Mouse (Mus musculus) forebrain, embryonic 16.5 days (tissue): ENCODE data around the gene D430019H16Rik. TPM values are rescaled to one million over a fixed set of nuclear protein-coding genes. Genes with fewer than 3 reads are reported as not detected.

Source experiments
- ATAC-seq: fragments of 200-750 bp; cut with Nextera tagmentation; 2 replicates; pipeline ENCODE4 v1.8.0; 2017; ENCODE audit warnings: mild to moderate bottlenecking, moderate library complexity
- H3K27ac ChIP-seq: fragments of 300-500 bp; sonication (generic); 2 replicates; pipeline ENCODE4 v1.5.1; 2014; ENCODE audit warnings: low read length, control low read depth
- H3K27me3 ChIP-seq: fragments of 300-500 bp; sonication (generic); replicated peaks from 2 replicates; pipeline ENCODE4 v1.6.1; 2014; ENCODE audit warnings: low read length; ENCODE audit not compliant: control insufficient read depth, insufficient read depth
- H3K36me3 ChIP-seq: fragments of 300-500 bp; sonication (generic); 2 replicates; pipeline ENCODE4 v1.6.1; 2014; ENCODE audit not compliant: control insufficient read depth, insufficient read depth
- H3K4me1 ChIP-seq: fragments of 300-500 bp; sonication (generic); replicated peaks from 2 replicates; pipeline ENCODE4 v1.6.1; 2014; ENCODE audit warnings: low read length; ENCODE audit not compliant: control insufficient read depth, insufficient read depth
- H3K4me2 ChIP-seq: fragments of 300-500 bp; sonication (generic); 2 replicates; pipeline ENCODE4 v1.6.1; 2014; ENCODE audit warnings: mild to moderate bottlenecking, low read length, control low read depth
- H3K4me3 ChIP-seq: fragments of 300-500 bp; sonication (generic); replicated peaks from 2 replicates; pipeline ENCODE4 v1.5.1; 2014; ENCODE audit warnings: mild to moderate bottlenecking, low read length, control low read depth
- H3K9ac ChIP-seq: fragments of 300-500 bp; sonication (generic); replicated peaks from 2 replicates; pipeline ENCODE4 v1.6.1; 2014; ENCODE audit warnings: low read depth, low read length, control low read depth
- H3K9me3 ChIP-seq: fragments of 300-500 bp; sonication (generic); 2 replicates; pipeline ENCODE4 v1.6.1; 2016; ENCODE audit warnings: low read length; ENCODE audit not compliant: control insufficient read depth
- WGBS: fragments of 180-500 bp; shearing (Covaris S2); extraction: QIAGEN DNeasy Blood & Tissue Kit; methylation state at CpG from one replicate; pipeline ENCODE4 v1.1.7; 2014; 5-methylcytosine and 5-hydroxymethylcytosine counted together
- polyA plus RNA-seq: library from polyadenylated mRNA; unstranded; fragments of >200 nt; fragmentation: Nextera tagmentation; extraction: Ambion mirVana; gene quantifications from 2 replicates; pipeline ENCODE4 v1.2.1, GENCODE M21; 2015

D430019H16Rik gene
- polyA plus RNA-seq, 1 experiment from 2014 or later = 17.8 TPM

- 0 out of 2 replicates have a peak, but pooled peaks cover 3% of the 10 kb centered on the region for H3K9me3 ChIP-seq
- H3K27ac ChIP-seq = no peak overlapping the region
- no peak for ATAC-seq
- H3K4me2 ChIP-seq = no peak overlapping the region
- 47% methylated on average over 2 of the region's 2 CpGs for WGBS
- H3K27me3 ChIP-seq = no peaks in the 10 kb centered on the region
- no peak overlapping the region for H3K4me3 ChIP-seq
- no peaks in the 10 kb centered on the region for H3K36me3 ChIP-seq
- no peaks in the 10 kb centered on the region for H3K4me1 ChIP-seq
- H3K9ac ChIP-seq = no peak overlapping the region
Measured at GRCm38 (mm10) chr12:105523737-105524136, 70.1 kb downstream of the D430019H16Rik start.

- no peak overlapping the region for H3K4me2 ChIP-seq
- H3K27ac ChIP-seq = no peak overlapping the region
Measured at GRCm38 (mm10) chr12:105526186-105526585, 72.5 kb downstream of the D430019H16Rik start.

DNA sequence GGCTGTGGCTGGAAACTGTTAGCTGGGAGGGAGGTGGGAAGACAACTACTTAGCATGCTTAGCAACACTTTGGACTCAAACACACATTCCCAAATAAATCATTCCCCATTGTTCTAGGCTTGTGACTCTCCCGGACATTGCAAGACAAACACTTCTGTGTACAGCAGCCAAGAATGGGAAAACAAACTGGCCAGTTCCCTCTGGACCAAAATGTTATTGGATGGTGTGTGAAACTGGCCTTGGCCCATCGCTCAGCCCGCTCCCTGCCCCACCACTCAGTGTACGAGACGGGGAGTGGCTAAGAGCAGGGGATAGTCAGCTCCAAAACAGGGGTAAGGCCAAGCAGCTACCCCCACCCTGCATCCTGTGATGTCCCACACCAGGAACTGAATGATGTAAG, 73.2 kb downstream of the D430019H16Rik start:
- no peak overlapping the region for H3K27ac ChIP-seq
- no peaks in the 10 kb centered on the region for H3K36me3 ChIP-seq
- no peaks in the 10 kb centered on the region for H3K4me1 ChIP-seq
- WGBS = 69% methylated on average over 5 of the region's 5 CpGs
- no peak overlapping the region for H3K4me3 ChIP-seq
- 0 out of 2 replicates have a peak, but pooled peaks cover 3% of the 10 kb centered on the region for H3K9me3 ChIP-seq
- H3K27me3 ChIP-seq = no peaks in the 10 kb centered on the region
- peak; percentile 59; the same call in 1 of the 2 replicates for ATAC-seq
- H3K9ac ChIP-seq = no peak overlapping the region
- H3K4me2 ChIP-seq = no peak overlapping the region

More at GRCm38 (mm10) chr12:105526186-105526585, 72.5 kb downstream of the D430019H16Rik start:
- Histone ChIP-seq H3K27me3 (no peaks in the 10 kb centered on the region), H3K4me3 (no peak overlapping the region), H3K9ac (no peak overlapping the region), H3K4me1 (no peaks in the 10 kb centered on the region), H3K36me3 (no peaks in the 10 kb centered on the region), H3K9me3 (0 out of 2 replicates have a peak, but pooled peaks cover 3% of the 10 kb centered on the region)
- 92% methylated on average over 3 of the region's 3 CpGs for WGBS
- ATAC-seq = no peak

DNA sequence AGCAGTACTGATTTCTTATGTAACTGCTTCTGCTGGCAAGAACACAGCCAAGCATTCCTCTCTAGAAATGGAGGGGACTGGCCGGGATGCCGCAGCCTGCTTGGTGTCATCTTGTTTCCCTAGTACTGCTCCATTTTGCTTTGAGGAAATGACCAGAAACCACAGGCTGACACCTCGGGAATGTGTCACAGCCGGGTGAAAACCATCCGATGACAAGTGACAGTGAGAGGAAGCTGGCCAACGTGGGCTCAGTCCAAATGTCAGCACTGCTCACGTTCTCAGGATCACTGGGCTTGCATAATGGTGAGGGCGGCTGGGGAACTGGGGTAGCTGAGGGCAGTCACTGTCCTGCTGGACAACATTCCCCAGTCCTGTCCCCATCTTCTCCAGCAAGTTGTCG, 75.9 kb downstream of the D430019H16Rik start:
- H3K9me3 ChIP-seq = no peaks in the 10 kb centered on the region
- H3K36me3 ChIP-seq = no peaks in the 10 kb centered on the region
- no peak overlapping the region for H3K4me3 ChIP-seq
- WGBS = 76% methylated on average over 9 of the region's 9 CpGs
- no peaks in the 10 kb centered on the region for H3K27me3 ChIP-seq
- no peak for ATAC-seq
- no peak overlapping the region for H3K27ac ChIP-seq
- no peaks in the 10 kb centered on the region for H3K4me1 ChIP-seq
- no peak overlapping the region for H3K4me2 ChIP-seq
- H3K9ac ChIP-seq = no peak overlapping the region

DNA sequence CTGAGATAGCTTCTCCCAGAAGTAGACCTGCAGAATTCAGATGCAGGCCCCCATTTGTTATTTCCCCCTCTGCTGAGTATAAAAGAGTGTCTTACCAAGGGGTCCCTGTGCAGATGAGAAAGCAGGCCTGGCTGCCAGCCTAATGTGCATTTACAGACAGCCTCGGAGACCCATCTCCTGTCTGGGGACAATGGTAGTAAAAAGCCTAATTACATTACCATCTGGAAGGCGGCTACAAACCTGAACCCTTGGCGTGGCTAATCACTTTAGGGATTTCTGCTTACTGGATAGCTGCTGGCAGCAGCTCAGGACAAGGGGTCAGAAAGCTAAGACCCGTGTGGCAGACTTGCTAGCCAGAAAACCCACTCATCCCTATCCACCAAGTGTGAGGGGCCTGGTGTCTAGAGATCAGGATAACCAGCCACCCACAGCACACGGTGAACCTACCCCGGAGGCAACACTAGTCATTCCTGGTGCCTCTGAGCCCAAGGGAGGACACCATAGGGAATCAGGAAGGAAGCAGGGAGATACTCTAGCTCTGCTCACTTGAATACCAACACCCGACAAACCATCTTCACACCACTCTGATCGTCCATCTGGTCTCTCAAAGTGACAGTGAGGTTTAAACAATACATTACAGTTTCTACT, 78.2 kb downstream of the D430019H16Rik start:
- Histone ChIP-seq H3K27me3 (no peaks in the 10 kb centered on the region), H3K36me3 (no peaks in the 10 kb centered on the region), H3K4me1 (no peaks in the 10 kb centered on the region), H3K27ac (no peak overlapping the region), H3K9me3 (no peaks in the 10 kb centered on the region), H3K4me3 (no peak overlapping the region), H3K9ac (no peak overlapping the region), H3K4me2 (no peak overlapping the region)
- WGBS = 56% methylated on average over 8 of the region's 8 CpGs
- ATAC-seq = no peak

DNA sequence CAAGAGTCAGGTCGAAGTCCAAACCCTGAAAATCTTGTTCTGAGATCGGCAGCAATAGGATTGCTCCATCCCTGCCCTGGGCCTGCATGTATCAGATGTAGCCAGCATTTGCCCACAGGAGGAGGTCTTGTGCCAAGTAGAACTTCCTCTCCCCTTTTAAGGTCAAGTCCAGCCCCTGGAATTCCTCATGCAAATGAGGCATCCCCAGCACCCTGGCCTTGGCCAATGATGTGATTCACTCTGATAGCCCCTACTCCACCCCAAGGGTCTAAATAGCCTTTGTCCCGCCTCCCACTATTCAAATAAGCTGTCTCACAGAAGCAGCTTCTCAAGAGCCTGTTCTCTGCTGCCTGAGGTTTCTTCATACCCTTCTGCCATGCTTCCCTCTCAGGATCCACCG, 81.2 kb downstream of the D430019H16Rik start:
- Histone ChIP-seq H3K36me3 (no peaks in the 10 kb centered on the region), H3K4me1 (no peaks in the 10 kb centered on the region)

DNA sequence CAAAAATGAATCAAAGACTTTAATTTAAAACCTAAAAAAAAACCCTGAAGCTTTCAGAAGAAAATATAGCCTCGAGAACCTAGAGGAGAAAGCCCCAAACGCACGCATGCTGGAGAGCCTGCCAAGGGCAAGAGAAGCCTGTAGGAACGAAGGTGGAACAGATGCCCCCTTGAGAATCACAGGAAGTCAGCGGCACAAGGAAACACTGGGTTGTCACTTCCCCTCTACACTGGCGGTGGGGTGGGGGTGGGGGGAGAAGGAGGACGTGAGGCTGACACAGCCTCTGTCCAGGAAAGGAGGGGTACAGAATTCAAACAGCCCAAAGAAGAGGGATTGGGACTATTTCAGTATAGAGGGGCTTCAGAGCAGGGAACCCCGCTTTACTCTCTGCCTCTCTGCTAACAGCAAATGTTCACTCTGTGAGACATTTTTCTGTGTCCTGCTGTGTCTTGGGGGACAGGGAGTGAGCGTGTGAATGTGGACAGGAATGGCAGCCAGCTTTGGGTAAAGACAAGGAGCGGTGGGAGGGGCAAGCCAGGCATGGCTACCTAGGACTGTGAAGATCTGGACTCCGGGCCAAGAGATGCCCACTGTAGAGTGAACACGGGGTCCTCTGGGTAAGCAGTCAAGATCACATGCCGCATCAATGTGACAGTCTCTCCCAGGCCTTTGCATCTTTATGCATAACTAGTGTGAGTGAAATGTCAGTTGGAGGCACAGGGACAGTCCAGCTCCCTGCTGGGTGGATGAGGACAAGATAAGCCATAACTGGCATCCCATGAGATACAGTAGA, 82.5 kb downstream of the D430019H16Rik start:
- ATAC-seq = no peak
- H3K4me1 ChIP-seq = no peaks in the 10 kb centered on the region
- no peak overlapping the region for H3K9ac ChIP-seq
- H3K36me3 ChIP-seq = no peaks in the 10 kb centered on the region
- no peak overlapping the region for H3K27ac ChIP-seq
- H3K4me2 ChIP-seq = no peak overlapping the region
- no peak overlapping the region for H3K4me3 ChIP-seq
- H3K27me3 ChIP-seq = no peaks in the 10 kb centered on the region
- no peaks in the 10 kb centered on the region for H3K9me3 ChIP-seq
- 78% methylated on average over 13 of the region's 13 CpGs for WGBS

More for the DNA sequence above, 81.2 kb downstream of the D430019H16Rik start:
- Histone ChIP-seq H3K4me2 (no peak overlapping the region), H3K27ac (no peak overlapping the region), H3K9me3 (no peaks in the 10 kb centered on the region), H3K27me3 (no peaks in the 10 kb centered on the region), H3K9ac (no peak overlapping the region), H3K4me3 (no peak overlapping the region)
- ATAC-seq = no peak
- 87% methylated on average over 4 of the region's 4 CpGs for WGBS

- no peaks in the 10 kb centered on the region for H3K9me3 ChIP-seq
- no peak for ATAC-seq
- no peak overlapping the region for H3K9ac ChIP-seq
Measured at GRCm38 (mm10) chr12:105537162-105537561, 83.5 kb downstream of the D430019H16Rik start.

DNA sequence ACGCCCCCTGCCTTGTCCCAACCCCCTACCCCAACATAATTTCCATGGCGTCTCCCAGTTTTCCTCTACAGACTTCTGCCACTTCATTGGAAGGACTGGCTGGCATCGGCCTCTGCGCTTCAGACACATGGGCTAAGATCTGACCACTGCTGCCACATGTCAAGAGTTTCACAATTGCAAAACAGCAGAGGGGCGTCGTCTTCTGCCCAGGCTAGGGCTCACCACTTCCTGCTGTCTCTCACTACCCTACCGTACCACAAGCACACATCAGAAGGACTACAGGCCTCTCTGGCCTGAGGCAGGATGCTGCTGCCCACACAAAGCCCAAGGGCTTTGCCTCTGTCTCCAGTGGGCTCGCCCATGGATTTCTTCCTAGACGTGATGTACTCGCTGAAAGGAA, 86.0 kb downstream of the D430019H16Rik start:
- WGBS = 95% methylated on average over 10 of the region's 10 CpGs
- Histone ChIP-seq H3K9me3 (no peaks in the 10 kb centered on the region), H3K4me3 (no peak overlapping the region), H3K4me2 (no peak overlapping the region), H3K27ac (no peak overlapping the region), H3K4me1 (no peaks in the 10 kb centered on the region), H3K36me3 (no peaks in the 10 kb centered on the region), H3K27me3 (no peaks in the 10 kb centered on the region), H3K9ac (no peak overlapping the region)
- no peak for ATAC-seq

More at GRCm38 (mm10) chr12:105537162-105537561, 83.5 kb downstream of the D430019H16Rik start:
- Histone ChIP-seq H3K4me3 (no peak overlapping the region), H3K4me2 (no peak overlapping the region), H3K27ac (no peak overlapping the region), H3K4me1 (no peaks in the 10 kb centered on the region), H3K27me3 (no peaks in the 10 kb centered on the region), H3K36me3 (no peaks in the 10 kb centered on the region)
- WGBS = 72% methylated on average over 5 of the region's 5 CpGs
